Mouse (Mus musculus) thymus, adult 2 months (tissue): ENCODE results near the gene Wnt3.

Source experiments
- CTCF ChIP-seq: fragments of 200-500 bp; IDR thresholded peaks from 2 replicates; pipeline ENCODE4 v1.5.1; 2012; ENCODE audit warnings: mild to moderate bottlenecking, control low read depth, low read length, moderate library complexity, borderline replicate concordance; ENCODE audit not compliant: control insufficient read depth, poor library complexity, insufficient read depth; ENCODE audit errors: extremely low read depth
- POLR2A ChIP-seq: fragments of 200-500 bp; IDR thresholded peaks from 2 replicates; pipeline ENCODE4 v1.6.1; 2012; ENCODE audit warnings: mild to moderate bottlenecking, low read length, control low read depth, moderate library complexity; ENCODE audit not compliant: control insufficient read depth, poor library complexity, insufficient read depth; ENCODE audit errors: extremely low read depth

GRCm38 (mm10) chr11:103724331-103724771 lies 49.6 kb upstream of the Wnt3 start:
- TF ChIP-seq POLR2A (no peak), CTCF (no peak)
